Mouse (Mus musculus) embryonic facial prominence, embryonic 12.5 days (tissue): ENCODE measurements at regions not wholly inside any gene's neighbourhood (a gene's known extent, or its start where the extent isn't known, plus 50 kb on each side); places are given as distances from the start of the nearest gene placed in this dataset.

Experiments used
- ATAC-seq: fragments of 200-750 bp; cut with Nextera tagmentation; 2 replicates; pipeline ENCODE4 v1.8.0; 2017; ENCODE audit not compliant: insufficient number of reproducible peaks, insufficient read depth, low FRiP score, low TSS enrichment
- H3K27ac ChIP-seq: fragments of 300-500 bp; sonication (generic); 2 replicates; pipeline ENCODE4 v1.5.1; 2016; ENCODE audit warnings: mild to moderate bottlenecking
- H3K27me3 ChIP-seq: fragments of 300-500 bp; sonication (generic); 2 replicates; pipeline ENCODE4 v1.6.1; 2016; ENCODE audit warnings: mild to moderate bottlenecking, moderate library complexity
- H3K36me3 ChIP-seq: fragments of 300-500 bp; sonication (generic); 2 replicates; pipeline ENCODE4 v1.6.1; 2016; ENCODE audit warnings: mild to moderate bottlenecking
- H3K4me1 ChIP-seq: fragments of 300-500 bp; sonication (generic); 2 replicates; pipeline ENCODE4 v1.6.1; 2016
- H3K4me2 ChIP-seq: fragments of 300-500 bp; sonication (generic); replicated peaks from 2 replicates; pipeline ENCODE4 v1.6.1; 2016; ENCODE audit warnings: mild to moderate bottlenecking, moderate library complexity
- H3K4me3 ChIP-seq: fragments of 300-500 bp; sonication (generic); 2 replicates; pipeline ENCODE4 v1.5.1; 2016; ENCODE audit warnings: mild to moderate bottlenecking
- H3K9ac ChIP-seq: fragments of 300-500 bp; sonication (generic); 2 replicates; pipeline ENCODE4 v1.6.1; 2016; ENCODE audit warnings: mild to moderate bottlenecking, moderate library complexity
- H3K9me3 ChIP-seq: fragments of 300-500 bp; sonication (generic); 2 replicates; pipeline ENCODE4 v1.6.1; 2016; ENCODE audit warnings: mild to moderate bottlenecking, moderate library complexity
- WGBS: fragments of 180-500 bp; shearing (Covaris S2); methylation state at CpG from one replicate; pipeline ENCODE4 v1.1.7; 2016; 5-methylcytosine and 5-hydroxymethylcytosine counted together

DNA sequence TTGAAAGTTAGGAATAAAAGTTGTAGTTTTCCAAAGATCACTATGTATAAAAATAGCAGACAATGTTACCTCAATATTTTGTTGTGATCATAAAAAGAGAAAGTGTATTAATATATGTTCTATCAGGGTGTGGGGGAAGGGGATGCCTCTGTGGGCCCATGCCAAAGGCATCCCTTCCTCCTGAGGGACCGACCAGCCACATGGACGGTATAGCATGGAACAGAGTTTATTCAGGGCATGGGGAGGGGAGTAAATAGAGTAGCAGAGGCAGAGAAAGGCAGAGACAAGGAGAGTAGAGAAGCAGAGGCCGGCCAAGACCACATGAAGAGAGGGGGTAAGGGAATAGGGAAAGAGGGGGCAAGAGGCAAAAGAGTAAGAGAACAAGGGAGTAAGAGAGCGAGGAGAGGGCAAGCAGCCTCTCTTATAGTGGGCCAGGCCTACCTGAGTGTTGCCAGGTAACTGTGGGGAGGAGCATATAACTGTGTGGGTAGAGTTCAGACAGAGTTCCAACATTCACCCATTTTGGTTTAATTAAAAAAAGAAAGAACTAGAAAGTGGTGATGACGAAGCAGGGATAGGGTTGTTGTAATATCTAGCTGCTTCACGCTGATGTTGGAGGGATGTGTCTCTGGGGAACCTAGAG lies 131.7 kb upstream of the Klf6 start:
- H3K4me3 ChIP-seq: no peak overlapping the region
- H3K9ac ChIP-seq: no peak overlapping the region
- no peak overlapping the region for H3K27ac ChIP-seq
- no peaks in the 10 kb centered on the region for H3K27me3 ChIP-seq
- H3K9me3 ChIP-seq: no peaks in the 10 kb centered on the region
- 0 out of 2 replicates have a peak, but pooled peaks have one; percentile 52 for ATAC-seq
- 82% methylated on average over 6 of the region's 6 CpGs for WGBS
- no peak overlapping the region for H3K4me2 ChIP-seq
- H3K4me1 ChIP-seq: no peaks in the 10 kb centered on the region
- H3K36me3 ChIP-seq: no peaks in the 10 kb centered on the region

DNA sequence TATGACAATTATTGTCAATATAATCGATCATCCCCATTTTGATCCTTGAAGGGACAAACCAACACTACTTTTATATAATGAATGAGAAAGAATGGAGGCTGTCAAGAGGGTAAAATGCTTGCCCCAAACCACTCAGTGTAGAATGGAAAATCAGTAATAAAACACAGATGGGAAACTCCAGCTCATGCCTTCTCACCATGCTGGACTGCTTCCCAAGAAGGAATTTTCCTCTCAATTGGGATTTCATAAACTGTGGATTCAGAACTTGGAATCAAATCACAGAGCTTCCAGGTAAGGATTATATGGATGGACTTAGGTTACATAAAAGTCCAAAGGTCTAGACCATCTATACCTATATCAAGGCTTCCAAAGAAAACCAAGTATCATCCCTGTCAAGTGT lies 129.1 kb upstream of the Klf6 start:
- Histone ChIP-seq H3K4me1 (no peaks in the 10 kb centered on the region), H3K4me3 (no peak overlapping the region), H3K27ac (no peak overlapping the region), H3K9ac (no peak overlapping the region), H3K4me2 (no peak overlapping the region), H3K36me3 (no peaks in the 10 kb centered on the region), H3K27me3 (no peaks in the 10 kb centered on the region), H3K9me3 (no peaks in the 10 kb centered on the region)
- 76% methylated on average over 1 of the region's 1 CpGs for WGBS
- no peak for ATAC-seq

DNA sequence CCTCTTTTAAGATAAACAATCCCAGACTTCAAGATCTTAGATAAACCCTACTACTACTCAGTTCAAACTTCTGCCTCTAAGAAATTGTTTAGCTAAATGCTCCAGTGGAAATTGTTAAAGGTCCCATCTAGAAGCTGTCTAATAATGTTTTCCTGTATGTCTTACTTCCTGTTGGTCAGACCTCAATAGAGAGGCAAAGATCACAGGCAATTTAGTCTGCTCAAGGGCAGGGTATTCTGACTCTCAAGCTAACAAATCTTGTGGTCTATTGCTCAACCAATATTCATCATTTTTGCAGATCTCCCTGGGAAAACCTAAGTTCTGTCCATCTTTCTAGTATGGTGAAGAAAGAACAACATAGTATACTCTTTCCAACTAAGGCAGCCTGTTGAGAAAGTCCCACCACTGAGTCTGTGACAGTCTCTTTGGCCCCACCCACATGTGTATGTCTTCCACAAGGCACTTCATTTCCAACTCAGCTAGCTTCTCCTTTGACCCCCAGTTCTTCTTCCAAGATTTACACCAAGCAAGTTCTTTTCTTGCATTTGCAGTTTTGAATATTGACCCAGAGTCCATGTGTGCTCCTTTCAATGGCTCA lies 126.2 kb upstream of the Klf6 start:
- no peak overlapping the region for H3K4me2 ChIP-seq
- no peaks in the 10 kb centered on the region for H3K4me1 ChIP-seq
- ATAC-seq: no peak
- no peaks in the 10 kb centered on the region for H3K27me3 ChIP-seq
- H3K27ac ChIP-seq: no peak overlapping the region
- no peaks in the 10 kb centered on the region for H3K36me3 ChIP-seq
- H3K9me3 ChIP-seq: no peaks in the 10 kb centered on the region
- no peak overlapping the region for H3K4me3 ChIP-seq
- H3K9ac ChIP-seq: no peak overlapping the region

GRCm38 (mm10) chr13:5736472-5736871 lies 124.8 kb upstream of the Klf6 start:
- no peaks in the 10 kb centered on the region for H3K9me3 ChIP-seq
- 90% methylated on average over 6 of the region's 6 CpGs for WGBS
- no peak overlapping the region for H3K27ac ChIP-seq

GRCm38 (mm10) chr13:5737214-5737613 lies 124.1 kb upstream of the Klf6 start:
- H3K4me3 ChIP-seq: no peak overlapping the region
- no peaks in the 10 kb centered on the region for H3K4me1 ChIP-seq
- H3K9ac ChIP-seq: no peak overlapping the region
- ATAC-seq: no peak
- WGBS: 80% methylated on average over 7 of the region's 7 CpGs
- H3K9me3 ChIP-seq: no peaks in the 10 kb centered on the region
- no peaks in the 10 kb centered on the region for H3K36me3 ChIP-seq
- no peaks in the 10 kb centered on the region for H3K27me3 ChIP-seq
- H3K27ac ChIP-seq: no peak overlapping the region
- H3K4me2 ChIP-seq: no peak overlapping the region

More at GRCm38 (mm10) chr13:5736472-5736871, 124.8 kb upstream of the Klf6 start:
- no peak overlapping the region for H3K9ac ChIP-seq
- H3K27me3 ChIP-seq: no peaks in the 10 kb centered on the region
- H3K36me3 ChIP-seq: no peaks in the 10 kb centered on the region
- no peak for ATAC-seq
- H3K4me3 ChIP-seq: no peak overlapping the region
- no peak overlapping the region for H3K4me2 ChIP-seq
- H3K4me1 ChIP-seq: no peaks in the 10 kb centered on the region

DNA sequence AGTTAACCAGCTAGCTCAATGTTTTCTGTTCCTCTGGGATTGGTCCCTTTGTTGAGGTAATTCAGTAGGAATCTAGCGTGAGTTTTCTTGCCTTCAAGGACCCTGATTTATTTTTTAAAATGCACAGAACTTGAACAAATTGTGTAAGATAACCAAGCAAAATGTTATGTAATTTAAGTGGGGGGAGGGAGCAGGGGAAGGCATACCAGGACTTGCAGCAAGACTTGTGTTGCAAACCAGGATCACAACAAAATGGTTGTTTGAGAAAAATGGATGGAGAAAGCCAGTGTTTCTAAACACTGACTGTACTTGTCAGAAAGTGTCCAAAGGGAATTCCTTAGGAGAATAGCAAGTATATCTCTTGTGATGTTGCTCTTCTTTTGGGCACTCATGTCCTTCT lies 120.5 kb upstream of the Klf6 start:
- 78% methylated on average over 1 of the region's 1 CpGs for WGBS
- Histone ChIP-seq H3K27me3 (no peaks in the 10 kb centered on the region), H3K4me1 (no peaks in the 10 kb centered on the region), H3K9me3 (no peaks in the 10 kb centered on the region), H3K4me3 (no peak overlapping the region), H3K27ac (no peak overlapping the region), H3K36me3 (no peaks in the 10 kb centered on the region), H3K4me2 (no peak overlapping the region), H3K9ac (no peak overlapping the region)
- ATAC-seq: no peak

DNA sequence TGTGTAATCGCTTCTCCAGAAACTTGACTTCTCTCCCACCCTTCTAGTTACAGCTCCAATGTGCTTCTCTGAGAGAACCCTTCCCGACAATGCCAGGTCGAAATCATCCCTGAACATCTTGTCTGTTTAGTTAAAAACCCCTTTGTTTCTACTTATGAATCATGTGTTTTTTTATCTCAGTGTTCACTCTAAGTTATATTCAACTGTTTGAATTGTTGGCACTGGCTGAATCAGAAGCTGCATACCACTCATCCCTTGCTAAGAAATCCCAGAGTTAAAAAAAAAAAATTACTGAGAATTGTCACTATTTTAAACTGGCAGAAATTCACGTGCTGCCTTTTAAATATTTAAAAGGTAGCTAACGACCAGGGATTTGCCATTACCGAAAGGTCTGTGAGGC lies 116.3 kb upstream of the Klf6 start:
- no peaks in the 10 kb centered on the region for H3K36me3 ChIP-seq
- no peak overlapping the region for H3K4me2 ChIP-seq
- no peak overlapping the region for H3K4me3 ChIP-seq
- no peaks in the 10 kb centered on the region for H3K9me3 ChIP-seq
- no peak for ATAC-seq
- WGBS: 87% methylated on average over 6 of the region's 6 CpGs
- no peaks in the 10 kb centered on the region for H3K4me1 ChIP-seq
- H3K9ac ChIP-seq: no peak overlapping the region
- H3K27ac ChIP-seq: no peak overlapping the region
- H3K27me3 ChIP-seq: no peaks in the 10 kb centered on the region

- H3K4me1 ChIP-seq: no peaks in the 10 kb centered on the region
- H3K4me3 ChIP-seq: no peak overlapping the region
- H3K27me3 ChIP-seq: no peaks in the 10 kb centered on the region
- no peaks in the 10 kb centered on the region for H3K9me3 ChIP-seq
- 90% methylated on average over 3 of the region's 3 CpGs for WGBS
- H3K27ac ChIP-seq: no peak overlapping the region
- H3K4me2 ChIP-seq: no peak overlapping the region
- no peak overlapping the region for H3K9ac ChIP-seq
- no peaks in the 10 kb centered on the region for H3K36me3 ChIP-seq
- no peak for ATAC-seq
Measured at GRCm38 (mm10) chr13:5757176-5757575, 104.1 kb upstream of the Klf6 start.

DNA sequence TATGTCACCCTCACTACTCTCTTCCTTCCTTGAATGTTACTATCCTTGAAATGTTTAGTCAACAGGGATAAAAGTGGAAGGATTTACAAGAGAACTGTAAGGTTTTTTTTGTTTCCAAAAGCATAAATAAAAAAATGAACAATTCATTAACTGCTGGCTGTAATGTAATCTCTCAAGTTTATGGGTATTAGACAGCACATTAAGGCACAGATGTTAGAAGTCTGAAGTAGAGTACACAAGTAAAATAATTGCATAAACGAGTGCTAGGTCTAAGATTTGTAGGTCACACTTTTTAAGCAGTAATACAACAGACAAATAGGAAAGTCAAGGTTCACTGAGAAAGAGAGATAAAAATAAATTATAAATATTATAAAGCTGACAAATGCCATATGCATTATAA lies 103.3 kb upstream of the Klf6 start:
- no peak for ATAC-seq
- Histone ChIP-seq H3K36me3 (no peaks in the 10 kb centered on the region), H3K4me1 (no peaks in the 10 kb centered on the region), H3K9me3 (no peaks in the 10 kb centered on the region), H3K27me3 (no peaks in the 10 kb centered on the region), H3K27ac (no peak overlapping the region), H3K4me2 (no peak overlapping the region), H3K9ac (no peak overlapping the region), H3K4me3 (no peak overlapping the region)
- WGBS: 78% methylated on average over 1 of the region's 1 CpGs

- H3K4me1 ChIP-seq: no peaks in the 10 kb centered on the region
- no peak for ATAC-seq
- H3K27ac ChIP-seq: no peak overlapping the region
Measured at GRCm38 (mm10) chr13:5760030-5760429, 101.3 kb upstream of the Klf6 start.

DNA sequence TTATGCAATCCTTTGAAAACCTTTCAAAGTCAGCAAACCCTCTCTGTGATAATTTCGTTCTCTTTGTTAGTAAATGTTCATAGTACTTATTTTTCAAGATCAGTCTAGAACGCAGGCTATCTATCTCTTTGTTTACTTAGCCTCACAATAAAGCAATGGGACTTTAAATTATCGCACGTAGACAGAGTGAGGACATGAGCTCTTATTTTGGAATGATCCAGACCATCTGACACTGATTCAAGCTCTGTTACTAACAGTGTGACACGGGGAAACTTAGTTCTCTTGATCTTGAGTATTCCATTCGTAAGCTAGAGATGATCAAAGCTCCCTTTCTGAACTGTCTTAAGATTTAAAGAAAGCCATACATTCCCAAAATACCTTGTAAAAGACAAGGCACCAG lies 94.9 kb upstream of the Klf6 start:
- no peak for ATAC-seq
- Histone ChIP-seq H3K27me3 (no peaks in the 10 kb centered on the region), H3K9ac (no peak overlapping the region), H3K4me2 (no peak overlapping the region), H3K4me1 (no peaks in the 10 kb centered on the region), H3K9me3 (no peaks in the 10 kb centered on the region), H3K4me3 (no peak overlapping the region), H3K27ac (no peak overlapping the region), H3K36me3 (no peaks in the 10 kb centered on the region)
- WGBS: 81% methylated on average over 6 of the region's 6 CpGs

More at GRCm38 (mm10) chr13:5760030-5760429, 101.3 kb upstream of the Klf6 start:
- Histone ChIP-seq H3K9ac (no peak overlapping the region), H3K4me2 (no peak overlapping the region), H3K9me3 (no peaks in the 10 kb centered on the region), H3K36me3 (no peaks in the 10 kb centered on the region), H3K4me3 (no peak overlapping the region), H3K27me3 (no peaks in the 10 kb centered on the region)

DNA sequence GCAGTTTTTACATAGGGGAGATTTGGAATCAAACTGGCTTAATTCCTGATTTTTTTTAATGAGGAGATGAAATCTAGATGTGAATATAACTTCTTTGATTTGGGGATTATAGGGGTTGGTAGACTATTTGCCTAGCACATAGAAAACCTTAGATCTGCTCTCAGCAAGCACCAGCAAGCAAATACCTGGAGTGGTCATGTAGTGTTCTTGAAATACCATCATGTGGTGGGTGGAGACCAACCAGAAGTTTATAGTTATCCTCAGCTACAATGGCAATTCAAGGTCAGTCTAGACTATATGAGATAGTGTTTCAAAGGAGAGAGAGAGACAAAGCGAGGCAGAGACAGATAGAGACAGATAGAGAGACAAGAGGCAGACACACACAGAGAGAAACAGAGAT lies 94.1 kb upstream of the Klf6 start:
- Histone ChIP-seq H3K9me3 (no peaks in the 10 kb centered on the region), H3K27me3 (no peaks in the 10 kb centered on the region), H3K4me3 (no peak overlapping the region), H3K4me1 (no peaks in the 10 kb centered on the region), H3K4me2 (no peak overlapping the region), H3K36me3 (no peaks in the 10 kb centered on the region), H3K9ac (no peak overlapping the region), H3K27ac (no peak overlapping the region)
- 83% methylated on average over 1 of the region's 1 CpGs for WGBS
- no peak for ATAC-seq
